Mouse (Mus musculus) CH12.LX (cell line): Measurements from ENCODE around the gene Lmna. TPM values are rescaled to one million over a fixed set of nuclear protein-coding genes. Genes with fewer than 3 reads are reported as not detected.

Experiments used
- DNase-seq: peaks from one replicate; pipeline ENCODE4 v3.0.0-alpha.2; 2013; ENCODE audit errors: extremely low read depth
- H3K27ac ChIP-seq: 2 replicates; pipeline ENCODE4 v1.5.1; 2012; ENCODE audit warnings: low read depth, mild to moderate bottlenecking, control low read depth, moderate library complexity; ENCODE audit not compliant: insufficient read depth
- H3K27me3 ChIP-seq: replicated peaks from 2 replicates; pipeline ENCODE3; 2012; ENCODE audit warnings: inconsistent platforms
- H3K36me3 ChIP-seq, 2 experiments: replicated peaks in 1 of 2; 2 replicates each; pipeline versions ENCODE3 to v1.6.1; 2012; ENCODE audit warnings: inconsistent platforms in 1 of 2, low read length in 1 of 2, mild to moderate bottlenecking in 1 of 2, mixed read lengths in 1 of 2, moderate library complexity in 1 of 2; ENCODE audit not compliant: control insufficient read depth in 1 of 2, insufficient read depth in 1 of 2
- H3K4me1 ChIP-seq, 2 experiments: 2 replicates each; pipeline ENCODE4 v1.6.1; 2012; ENCODE audit warnings: inconsistent platforms in 1 of 2, moderate library complexity in 1 of 2; ENCODE audit not compliant: insufficient read depth in 2 of 2, control insufficient read depth in 1 of 2
- H3K4me2 ChIP-seq: 2 replicates; pipeline ENCODE4 v1.6.1; 2012; ENCODE audit warnings: low read depth, mild to moderate bottlenecking, control low read depth; ENCODE audit not compliant: poor library complexity, insufficient read depth, severe bottlenecking
- H3K4me3 ChIP-seq, 3 experiments: fragments of 150-350 bp in 1 of 3; sonication (generic) in 1 of 3; replicated peaks in 1 of 3; 2 replicates each; pipeline versions ENCODE3 to v1.5.1; 2011 to 2012; ENCODE audit warnings: low read depth in 2 of 3, low read length in 2 of 3, mild to moderate bottlenecking in 2 of 3, moderate library complexity in 2 of 3, control low read depth in 1 of 3, improper control_type of control experiment in 1 of 3, inconsistent platforms in 1 of 3, mixed read lengths in 1 of 3; ENCODE audit not compliant: poor library complexity in 1 of 3
- H3K79me2 ChIP-seq: replicated peaks from 2 replicates; pipeline ENCODE4 v1.6.1; 2012; ENCODE audit warnings: mild to moderate bottlenecking, moderate library complexity; ENCODE audit not compliant: control insufficient read depth, poor library complexity, insufficient read depth, severe bottlenecking; ENCODE audit errors: extremely low read depth
- H3K9ac ChIP-seq: 2 replicates; pipeline ENCODE4 v1.6.1; 2012; ENCODE audit warnings: low read depth, mild to moderate bottlenecking, control low read depth, moderate library complexity; ENCODE audit not compliant: insufficient read depth
- H3K9me3 ChIP-seq: replicated peaks from 2 replicates; pipeline ENCODE3; 2012; ENCODE audit warnings: low read length, inconsistent platforms, mixed read lengths
- CHD1 ChIP-seq: IDR thresholded peaks from 2 replicates; pipeline ENCODE4 v1.6.1; 2012; ENCODE audit warnings: low read depth, low read length, improper control_type of control experiment, inconsistent platforms
- CHD2 ChIP-seq: IDR thresholded peaks from 2 replicates; pipeline ENCODE4 v1.6.1; 2011; ENCODE audit warnings: low read length, improper control_type of control experiment
- E2F4 ChIP-seq: IDR thresholded peaks from 2 replicates; pipeline ENCODE4 v1.6.1; 2011; ENCODE audit warnings: low read depth, low read length, improper control_type of control experiment; ENCODE audit not compliant: insufficient replicate concordance
- EP300 ChIP-seq: IDR thresholded peaks from 2 replicates; pipeline ENCODE4 v1.6.1; 2011; ENCODE audit warnings: low read length, improper control_type of control experiment
- ETS1 ChIP-seq: conservative IDR thresholded peaks from 2 replicates; pipeline ENCODE4 v1.6.1; 2012; ENCODE audit warnings: low read depth, mild to moderate bottlenecking, inconsistent platforms, low read length, improper control_type of control experiment, moderate library complexity
- HCFC1 ChIP-seq: IDR thresholded peaks from 2 replicates; pipeline ENCODE4 v1.6.1; 2012; ENCODE audit warnings: low read depth, mild to moderate bottlenecking, inconsistent platforms, low read length, improper control_type of control experiment
- JUN ChIP-seq: IDR thresholded peaks from 2 replicates; pipeline ENCODE4 v1.6.1; 2011; ENCODE audit warnings: low read depth, mild to moderate bottlenecking, low read length, improper control_type of control experiment, moderate library complexity; ENCODE audit not compliant: insufficient read depth
- JUND ChIP-seq: conservative IDR thresholded peaks from 2 replicates; pipeline ENCODE4 v1.6.1; 2011; ENCODE audit warnings: low read depth, low read length, improper control_type of control experiment
- MAX ChIP-seq: IDR thresholded peaks from 2 replicates; pipeline ENCODE4 v1.6.1; 2011; ENCODE audit warnings: low read length, improper control_type of control experiment
- NELFE ChIP-seq: IDR thresholded peaks from 2 replicates; pipeline ENCODE4 v1.6.1; 2011; ENCODE audit warnings: low read depth, low read length, improper control_type of control experiment
- POLR2A ChIP-seq: IDR thresholded peaks from 2 replicates; pipeline ENCODE4 v1.6.1; 2011; ENCODE audit warnings: low read depth, mild to moderate bottlenecking, improper control_type of control experiment, low read length
- RCOR1 ChIP-seq: conservative IDR thresholded peaks from 2 replicates; pipeline ENCODE4 v1.6.1; 2012; ENCODE audit warnings: low read depth, mild to moderate bottlenecking, inconsistent platforms, low read length, improper control_type of control experiment
- TCF12 ChIP-seq: IDR thresholded peaks from 2 replicates; pipeline ENCODE4 v1.6.1; 2014; ENCODE audit warnings: low read depth, mild to moderate bottlenecking, inconsistent platforms, low read length, improper control_type of control experiment
- UBTF ChIP-seq: IDR thresholded peaks from 2 replicates; pipeline ENCODE4 v1.6.1; 2012; ENCODE audit warnings: low read depth, mild to moderate bottlenecking, inconsistent platforms, low read length, improper control_type of control experiment, moderate library complexity
- ZC3H11A ChIP-seq: IDR thresholded peaks from 2 replicates; pipeline ENCODE4 v1.6.1; 2012; ENCODE audit warnings: low read depth, mild to moderate bottlenecking, inconsistent platforms, low read length, improper control_type of control experiment
- ZKSCAN1 ChIP-seq: IDR thresholded peaks from 2 replicates; pipeline ENCODE4 v1.6.1; 2012; ENCODE audit warnings: low read depth, inconsistent platforms, low read length, improper control_type of control experiment, borderline replicate concordance
- ZNF384 ChIP-seq: IDR thresholded peaks from 2 replicates; pipeline ENCODE4 v1.6.1; 2012; ENCODE audit warnings: low read depth, low read length, improper control_type of control experiment, inconsistent platforms
- dilution Hi-C: fragments of 300-500 bp; cut with MboI; formaldehyde crosslinking; loops from 2 replicates; pipeline ENCODE4 v1.14.3; 2020; ENCODE audit warnings: low sequenced_read_pairs; ENCODE audit not compliant: extremely low pct_unique_long_range_greater_than_20kb, extremely low pct_ligation_motif_present
- in situ Hi-C: fragments of 300-500 bp; cut with MboI; formaldehyde crosslinking; loops from 3 replicates; pipeline ENCODE4 v1.14.3; 2019; ENCODE audit warnings: low sequenced_read_pairs, low pct_ligation_motif_present, low pct_unique_long_range_greater_than_20kb, mixed read lengths
- polyA plus RNA-seq: library from polyadenylated mRNA; unstranded; fragments of >175 nt; gene quantifications from 2 replicates; pipeline ENCODE4 v1.2.1, GENCODE M21; 2012; ENCODE audit warnings: low read depth; ENCODE audit not compliant: insufficient read length
- total RNA-seq, 2 experiments: library from RNA; depleted of rRNA; stranded (reverse); fragments of 300-350 nt in 1 of 2; fragments of >200 nt in 1 of 2; gene quantifications; 2 replicates each; pipeline ENCODE4 v1.2.3; 2012 to 2014

Lmna gene
- total and polyA plus RNA-seq, 3 experiments: 16.1 to 67.7 (median 17.2) TPM

DNA sequence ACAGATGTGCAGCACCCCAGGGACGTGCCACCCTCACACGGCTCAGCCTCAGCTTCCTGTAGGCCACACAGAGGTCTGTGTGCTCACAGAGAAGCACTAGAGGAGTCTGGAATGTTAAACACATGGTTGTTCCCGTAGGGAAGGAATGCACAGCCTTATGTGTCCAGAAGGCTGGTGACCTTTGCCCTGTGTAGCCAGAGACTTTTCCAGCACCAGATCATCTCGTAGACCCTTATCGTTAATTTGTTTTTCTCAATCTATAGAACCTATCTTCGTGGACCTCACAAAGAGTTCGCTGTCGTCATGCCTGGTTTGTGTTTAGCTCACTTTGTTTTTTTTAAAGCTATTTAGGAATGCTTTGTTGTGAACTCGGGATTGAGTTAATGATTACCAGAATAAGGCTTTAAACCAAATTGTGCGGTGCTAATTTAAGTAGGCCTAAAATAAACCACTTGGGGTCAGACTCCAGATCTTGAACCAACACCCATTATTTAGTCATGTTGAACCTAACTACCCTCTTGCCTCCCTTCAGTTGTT lies 38.7 kb downstream of the Lmna start:
- no peak for DNase-seq
- in situ Hi-C loops: no loop called here
- H3K9me3 ChIP-seq: peaks cover 5% of the 10 kb centered on the region
- no peaks in the 10 kb centered on the region for H3K79me2 ChIP-seq
- TF ChIP-seq RCOR1: no peak
- no peak for TF ChIP-seq ETS1
- no peak for TF ChIP-seq CHD2
- no peak for TF ChIP-seq ZNF384
- no peak for TF ChIP-seq TCF12
- TF ChIP-seq HCFC1: no peak
- no peak for TF ChIP-seq EP300
- no peak for TF ChIP-seq E2F4
- TF ChIP-seq NELFE: no peak
- no peak for TF ChIP-seq JUND
- dilution Hi-C loops: no loop called here
- no peak overlapping the region for H3K4me3 ChIP-seq
- peaks cover 0 to 4% of the 10 kb centered on the region in 2 experiments; a peak in 3 of 4 replicates for H3K4me1 ChIP-seq
- H3K27ac ChIP-seq: no peak overlapping the region
- no peak overlapping the region for H3K4me2 ChIP-seq
- no peaks in the 10 kb centered on the region for H3K36me3 ChIP-seq
- H3K27me3 ChIP-seq: peaks cover 1% of the 10 kb centered on the region
- H3K9ac ChIP-seq: no peak overlapping the region

DNA sequence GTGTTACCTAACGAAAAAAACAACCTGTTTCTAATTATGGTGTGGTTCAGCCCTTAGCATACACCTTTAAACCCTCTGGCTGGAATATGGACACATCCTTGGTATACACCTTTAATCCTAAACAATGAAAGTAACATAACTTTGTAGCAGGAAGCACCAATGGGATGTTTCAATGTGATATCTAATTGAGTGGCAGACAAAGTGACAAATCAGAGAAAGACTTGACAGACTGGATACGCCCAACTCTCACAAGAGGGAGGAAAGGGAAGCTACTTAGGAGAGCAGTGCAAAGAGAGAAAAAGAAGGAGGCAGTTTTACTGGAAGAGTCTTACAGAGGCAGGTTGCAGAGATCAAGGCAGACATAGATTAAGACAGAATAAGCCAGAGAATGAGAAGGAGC lies 40.3 kb downstream of the Lmna start:
- Histone ChIP-seq H3K4me1 (peaks cover 8 to 16% of the 10 kb centered on the region in 2 experiments), H3K4me2 (no peak overlapping the region), H3K36me3 (no peaks in the 10 kb centered on the region)
- DNase-seq: no peak
- dilution Hi-C loops: no loop called here
- no peak for TF ChIP-seq EP300
- TF ChIP-seq UBTF: no peak
- TF ChIP-seq ZKSCAN1: no peak
- no peak for TF ChIP-seq CHD1
- TF ChIP-seq NELFE: no peak
- no peak for TF ChIP-seq JUN
- no peak for TF ChIP-seq POLR2A
- no peak for TF ChIP-seq ZC3H11A
- TF ChIP-seq MAX: no peak
- TF ChIP-seq, all 38 proteins: peak for 0
- in situ Hi-C loops: no loop called here
- no peaks in the 10 kb centered on the region for H3K79me2 ChIP-seq
- peaks cover 5% of the 10 kb centered on the region for H3K9me3 ChIP-seq
- H3K9ac ChIP-seq: no peak overlapping the region
- H3K27ac ChIP-seq: no peak overlapping the region
- no peak overlapping the region for H3K4me3 ChIP-seq
- H3K27me3 ChIP-seq: peaks cover 1% of the 10 kb centered on the region
